Comparison of ENCODE assay signal across 9 mouse cellular contexts in genomic region chr1:86018235-86019055, GRCm38 (mm10). TPM values are rescaled to one million over a fixed set of nuclear protein-coding genes. Genes with fewer than 3 reads are reported as not detected.
DNase-seq lines count a peak whose midpoint lies in the region; ATAC-seq and TF ChIP-seq lines count a peak whose summit lies in the region.
"Had no signal": no experiment of that assay in that cellular context is flagged by ENCODE, and none has a peak within 500 bp of the region (broad histone marks: within the 10 kb centered on the region; RNA-seq: fewer than 3 reads in every experiment).

No protein-coding gene starts in this region.

- intact Hi-C loops in gastrocnemius, postnatal 14 days (cut with DNase I; ENCODE audit: low total_unique reads), result no loop called here

- H3K4me1 ChIP-seq in kidney, embryonic 14.5 days (ENCODE audit: control insufficient read depth, insufficient read depth, low read length), result no peaks in the 10 kb centered on the region
- no peaks in the 10 kb centered on the region for H3K4me1 ChIP-seq in liver, embryonic 11.5 days (replicated peaks; ENCODE audit: control insufficient read depth, insufficient read depth, low read length)

- H3K27ac ChIP-seq in kidney, embryonic 14.5 days (ENCODE audit: low read depth, low read length), result no peak overlapping the region
- H3K27ac ChIP-seq in liver, embryonic 11.5 days (ENCODE audit: low read depth, low read length), result no peak overlapping the region

- WGBS in kidney, embryonic 14.5 days, result 3% methylated on average over 60 of the region's 60 CpGs
- WGBS in liver, embryonic 11.5 days, result 4% methylated on average over 60 of the region's 60 CpGs

- H3K9me3 ChIP-seq in kidney, embryonic 14.5 days (ENCODE audit: control insufficient read depth, low read length), result no peaks in the 10 kb centered on the region
- no peaks in the 10 kb centered on the region for H3K9me3 ChIP-seq in liver, embryonic 11.5 days (ENCODE audit: control insufficient read depth, low read length)

- ATAC-seq in kidney, embryonic 14.5 days (ENCODE audit: low FRiP score, low TSS enrichment), result peak; percentile 71
- ATAC-seq in liver, embryonic 11.5 days (replicated peaks; ENCODE audit: low FRiP score), result peak; percentile 45; the same call in 1 of the 2 replicates
- ATAC-seq: Patski had no signal

- H3K36me3 ChIP-seq in kidney, embryonic 14.5 days (ENCODE audit: control insufficient read depth, insufficient read depth, low read length), result no peaks in the 10 kb centered on the region
- no peaks in the 10 kb centered on the region for H3K36me3 ChIP-seq in liver, embryonic 11.5 days (ENCODE audit: control insufficient read depth, insufficient read depth, low read length)
- no peaks in the 10 kb centered on the region for H3K36me3 ChIP-seq in myocyte (ENCODE audit: control insufficient read depth, insufficient read depth)

- no peaks in the 10 kb centered on the region for H3K79me2 ChIP-seq in myocyte (ENCODE audit: control insufficient read depth, insufficient read depth)

- peak overlapping the region; percentile 49 for H3K4me3 ChIP-seq in kidney, embryonic 14.5 days (ENCODE audit: low read length)
- peak overlapping the region; percentile 43 for H3K4me3 ChIP-seq in liver, embryonic 11.5 days (ENCODE audit: low read depth, low read length)
- H3K4me3 ChIP-seq in myocyte, result no peak overlapping the region

- TF ChIP-seq POLR2A in myocyte (IDR thresholded peaks at IDR 0.05; ENCODE audit: insufficient read length, low read depth), result no peak

- H3K27me3 ChIP-seq in kidney, embryonic 14.5 days (ENCODE audit: control insufficient read depth, insufficient read depth, low read length), result peaks cover 16% of the 10 kb centered on the region; the same call in 1 of the 2 replicates
- H3K27me3 ChIP-seq in liver, embryonic 11.5 days (replicated peaks; ENCODE audit: control insufficient read depth, insufficient read depth, low read length), result peaks cover 47% of the 10 kb centered on the region
- H3K27me3 ChIP-seq in myocyte (ENCODE audit: control insufficient read depth, insufficient read depth, insufficient read length), result peaks cover 42% of the 10 kb centered on the region

- peak overlapping the region; percentile 96 for H3K4me2 ChIP-seq in kidney, embryonic 14.5 days (replicated peaks; ENCODE audit: low read depth, low read length)
- peak overlapping the region; percentile 68 for H3K4me2 ChIP-seq in liver, embryonic 11.5 days
- no peak overlapping the region for H3K4me2 ChIP-seq in myocyte (ENCODE audit: low read depth)

- H3ac ChIP-seq in myocyte (ENCODE audit: control insufficient read depth, insufficient read length), result no peak overlapping the region

- peak overlapping the region; percentile 58 for H3K9ac ChIP-seq in kidney, embryonic 14.5 days (ENCODE audit: low read depth, low read length)
- H3K9ac ChIP-seq in liver, embryonic 11.5 days (ENCODE audit: low read depth, low read length), result peak overlapping the region; percentile 34; the same call in 1 of the 2 replicates

- peak; percentile 52 to 78 for DNase-seq in left cerebral cortex, adult 18-20 months (ENCODE audit: low spot score in 2 of 2)
- DNase-seq in left cerebral cortex, adult 11 months (ENCODE audit: low spot score), result no peak
- peak; percentile 50 to 51 for DNase-seq in cerebellum, postnatal 36 days
- DNase-seq in gastrocnemius, postnatal 14 days, result peak; percentile 55
- peak; percentile 60 for DNase-seq in liver, embryonic 11.5 days (ENCODE audit: low spot score)
- peak; percentile 64 for DNase-seq in thymus, postnatal 14 days

TF ChIP-seq in myocyte, 11 proteins besides CTCF, POLR2A, EP300 and RAD21:
- TF ChIP-seq E2F4 (IDR thresholded peaks at IDR 0.05; ENCODE audit: insufficient read depth), result no peak
- no peak for TF ChIP-seq USF1 (IDR thresholded peaks at IDR 0.05; ENCODE audit: low read depth)
- TF ChIP-seq TCF3 (IDR thresholded peaks at IDR 0.05; ENCODE audit: insufficient read length, low read depth), result peak; percentile 18
- TF ChIP-seq MYOD1 (IDR thresholded peaks at IDR 0.05; ENCODE audit: control insufficient read depth in 1 of 3, insufficient read length in 2 of 3, low read depth in 2 of 3), result peak in 1 of 3 experiments; percentile 25
- no peak for TF ChIP-seq REST (IDR thresholded peaks at IDR 0.05; ENCODE audit: insufficient read depth, insufficient read length)
- no peak for TF ChIP-seq SRF (IDR thresholded peaks at IDR 0.05; ENCODE audit: control insufficient read depth, insufficient read length, low read depth)
- no peak for TF ChIP-seq MAX (IDR thresholded peaks at IDR 0.05; ENCODE audit: low read depth)
- no peak for TF ChIP-seq CEBPB (IDR thresholded peaks at IDR 0.05; ENCODE audit: insufficient read depth, poor library complexity, severe bottlenecking)
- TF ChIP-seq POLR2AphosphoS2 (IDR thresholded peaks at IDR 0.05; ENCODE audit: insufficient read length, low read depth), result no peak
- peak in 2 of 3 experiments; percentile 39 to 51 for TF ChIP-seq MYOG (IDR thresholded peaks at IDR 0.05; ENCODE audit: control insufficient read depth in 1 of 3, insufficient read depth in 1 of 3, insufficient read length in 2 of 3, low read depth in 2 of 3)
- no peak for TF ChIP-seq TCF12 (IDR thresholded peaks at IDR 0.05; ENCODE audit: insufficient read depth, poor library complexity, severe bottlenecking)

RNA-seq across cellular contexts. Expression of gene Spata3, which starts 1.8 kb away (rescaled TPM):
- total RNA-seq in left cerebral cortex, adult 18-20 months (2021), result under 1 TPM; 0.37 to 0.79 TPM
- total RNA-seq in gastrocnemius, postnatal 14 days (2021), result not detected
- polyA plus RNA-seq in kidney, embryonic 14.5 days (2014; fragmentation: Nextera tagmentation; extraction: Ambion mirVana), result 0.34 TPM in 1 of 2 replicates, not detected in the other
- not detected in 2 replicates for polyA plus RNA-seq in liver, embryonic 11.5 days (2014; fragmentation: Nextera tagmentation; extraction: Ambion mirVana)
- not detected for polyA plus RNA-seq in myocyte (2012; fragmentation: generic; extraction: Trizol)
- polyA plus RNA-seq: Patski had no signal

RNA-seq across cellular contexts. Expression of gene 2810459M11Rik, which starts 27.2 kb away (rescaled TPM):
- total RNA-seq in left cerebral cortex, adult 18-20 months (2021), result 10 to 100 TPM; 10.8 to 10.9 TPM
- total RNA-seq in gastrocnemius, postnatal 14 days (2021), result under 1 TPM; 0.06 to 0.07 TPM
- polyA plus RNA-seq in kidney, embryonic 14.5 days (2014; fragmentation: Nextera tagmentation; extraction: Ambion mirVana), result 0.81 and 1.7 TPM in 2 replicates
- 16.4 and 17.7 TPM in 2 replicates for polyA plus RNA-seq in liver, embryonic 11.5 days (2014; fragmentation: Nextera tagmentation; extraction: Ambion mirVana)
- not detected for polyA plus RNA-seq in myocyte (2012; fragmentation: generic; extraction: Trizol)
- polyA plus RNA-seq: Patski had no signal

RNA-seq across cellular contexts. Expression of gene Psmd1, which starts 45.7 kb away (rescaled TPM):
- 100 to 1,000 TPM; 114 to 115 TPM for total RNA-seq in left cerebral cortex, adult 18-20 months (2021)
- 10 to 100 TPM; 91.4 to 97.4 TPM for total RNA-seq in gastrocnemius, postnatal 14 days (2021)
- 135 and 207 TPM in 2 replicates for polyA plus RNA-seq in kidney, embryonic 14.5 days (2014; fragmentation: Nextera tagmentation; extraction: Ambion mirVana)
- 196 and 223 TPM in 2 replicates for polyA plus RNA-seq in liver, embryonic 11.5 days (2014; fragmentation: Nextera tagmentation; extraction: Ambion mirVana)
- polyA plus RNA-seq in myocyte (2012; fragmentation: generic; extraction: Trizol), result 97.2 TPM

RNA-seq across cellular contexts. Expression of gene Gpr55, which starts 57.6 kb away (rescaled TPM):
- under 1 TPM; 0.09 to 0.14 TPM for total RNA-seq in left cerebral cortex, adult 18-20 months (2021)
- not detected for total RNA-seq in gastrocnemius, postnatal 14 days (2021)
- 0.07 TPM in 1 of 2 replicates, not detected in the other for polyA plus RNA-seq in kidney, embryonic 14.5 days (2014; fragmentation: Nextera tagmentation; extraction: Ambion mirVana)
- not detected in 2 replicates for polyA plus RNA-seq in liver, embryonic 11.5 days (2014; fragmentation: Nextera tagmentation; extraction: Ambion mirVana)
- polyA plus RNA-seq in myocyte (2012; fragmentation: generic; extraction: Trizol), result not detected
- polyA plus RNA-seq: Patski had no signal
